Mouse (Mus musculus) neural tube, embryonic 12.5 days (tissue): Measurements from ENCODE around the gene Sart1. TPM values are rescaled to one million over a fixed set of nuclear protein-coding genes. Genes with fewer than 3 reads are reported as not detected.
"Not testable (repeated sequence)": the region's sequence is repeated elsewhere in the genome, so short reads cannot be mapped to it uniquely, and the experiment has no call there.

Experiments used
- ATAC-seq: fragments of 200-750 bp; cut with Nextera tagmentation; 2 replicates; pipeline ENCODE4 v1.8.0; 2017; ENCODE audit warnings: low read depth, mild to moderate bottlenecking, moderate TSS enrichment, moderate library complexity; ENCODE audit not compliant: low FRiP score
- H3K27ac ChIP-seq: fragments of 300-500 bp; sonication (generic); 2 replicates; pipeline ENCODE4 v1.5.1; 2016
- H3K27me3 ChIP-seq: fragments of 300-500 bp; sonication (generic); replicated peaks from 2 replicates; pipeline ENCODE4 v1.6.1; 2016; ENCODE audit warnings: mild to moderate bottlenecking
- H3K36me3 ChIP-seq: fragments of 300-500 bp; sonication (generic); 2 replicates; pipeline ENCODE4 v1.6.1; 2016; ENCODE audit warnings: mild to moderate bottlenecking
- H3K4me1 ChIP-seq: fragments of 300-500 bp; sonication (generic); 2 replicates; pipeline ENCODE4 v1.6.1; 2016
- H3K4me2 ChIP-seq: fragments of 300-500 bp; sonication (generic); replicated peaks from 2 replicates; pipeline ENCODE4 v1.6.1; 2016; ENCODE audit warnings: mild to moderate bottlenecking
- H3K4me3 ChIP-seq: fragments of 300-500 bp; sonication (generic); 2 replicates; pipeline ENCODE4 v1.5.1; 2016
- H3K9ac ChIP-seq: fragments of 300-500 bp; sonication (generic); 2 replicates; pipeline ENCODE4 v1.6.1; 2016; ENCODE audit warnings: mild to moderate bottlenecking
- H3K9me3 ChIP-seq: fragments of 300-500 bp; sonication (generic); 2 replicates; pipeline ENCODE4 v1.6.1; 2016; ENCODE audit warnings: mild to moderate bottlenecking
- WGBS: fragments of 180-500 bp; shearing (Covaris S2); methylation state at CpG from one replicate; pipeline ENCODE4 v1.1.7; 2016; 5-methylcytosine and 5-hydroxymethylcytosine counted together
- polyA plus RNA-seq: library from polyadenylated mRNA; unstranded; fragments of >200 nt; fragmentation: Nextera tagmentation; extraction: Ambion mirVana; gene quantifications from 2 replicates; pipeline ENCODE4 v1.2.1, GENCODE M21; 2016

The Sart1 gene
- polyA plus RNA-seq, 1 experiment from 2014 or later: 110 TPM

DNA sequence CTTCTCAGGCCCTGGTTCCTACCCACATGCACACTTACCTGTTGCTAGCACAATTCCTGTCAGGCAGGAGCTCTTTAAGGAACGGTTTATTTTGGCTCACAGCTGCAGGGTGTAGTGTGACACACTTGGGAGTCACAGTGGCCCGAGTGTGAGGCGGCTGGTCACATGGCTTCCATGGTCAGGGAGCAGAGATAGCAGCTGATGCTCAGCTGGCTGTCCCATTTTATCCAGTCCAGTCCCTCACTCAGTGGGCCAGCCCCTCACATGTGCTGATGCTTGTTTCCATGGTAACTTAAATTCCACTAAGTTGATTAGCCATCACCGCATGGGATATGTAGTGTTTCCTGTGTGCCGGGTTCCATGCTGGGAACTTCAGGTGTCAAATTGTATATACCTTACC is 23.5 kb upstream of the Sart1 start:
- Histone ChIP-seq H3K4me2 (no peak overlapping the region), H3K4me3 (no peak overlapping the region), H3K9me3 (no peaks in the 10 kb centered on the region), H3K4me1 (peaks cover 5% of the 10 kb centered on the region; the same call in 1 of the 2 replicates), H3K9ac (no peak overlapping the region), H3K36me3 (no peaks in the 10 kb centered on the region), H3K27ac (no peak overlapping the region), H3K27me3 (no peaks in the 10 kb centered on the region)
- ATAC-seq: no peak
- 75% methylated on average over 5 of the region's 5 CpGs for WGBS

- Histone ChIP-seq H3K9me3 (no peaks in the 10 kb centered on the region), H3K4me2 (no peak overlapping the region), H3K4me1 (peaks cover 5% of the 10 kb centered on the region; the same call in 1 of the 2 replicates), H3K4me3 (no peak overlapping the region), H3K36me3 (no peaks in the 10 kb centered on the region), H3K27ac (no peak overlapping the region), H3K9ac (no peak overlapping the region), H3K27me3 (no peaks in the 10 kb centered on the region)
- 91% methylated on average over 5 of the region's 5 CpGs for WGBS
- no peak for ATAC-seq
These were observed 22.1 kb upstream of the Sart1 start for GRCm38 (mm10) chr19:5410641-5411040.

DNA sequence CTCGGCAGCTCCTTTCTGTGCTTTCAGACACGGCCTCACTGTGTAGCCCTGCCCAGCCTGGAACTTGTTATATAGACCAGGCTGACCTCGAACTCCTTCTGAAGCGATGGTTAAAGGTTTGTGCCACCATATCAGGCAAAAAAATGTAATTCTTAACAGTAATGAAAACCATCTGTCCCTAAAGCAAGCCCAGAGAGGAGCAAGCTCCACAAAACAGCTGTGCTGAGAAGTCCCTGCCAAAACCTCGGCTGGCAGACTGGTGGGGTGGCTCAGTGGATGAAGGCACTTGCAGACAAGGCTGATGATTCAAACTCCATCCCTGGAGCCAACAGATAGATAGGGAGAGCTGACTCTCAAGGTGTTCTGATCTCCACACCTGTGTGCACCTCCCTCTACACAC is 20.6 kb upstream of the Sart1 start:
- H3K27ac ChIP-seq: no peak overlapping the region
- peaks cover 5% of the 10 kb centered on the region; the same call in 1 of the 2 replicates for H3K4me1 ChIP-seq
- no peak overlapping the region for H3K4me3 ChIP-seq
- H3K9me3 ChIP-seq: no peaks in the 10 kb centered on the region
- H3K36me3 ChIP-seq: no peaks in the 10 kb centered on the region
- no peak overlapping the region for H3K9ac ChIP-seq
- no peak overlapping the region for H3K4me2 ChIP-seq
- 85% methylated on average over 5 of the region's 5 CpGs for WGBS
- no peak for ATAC-seq
- H3K27me3 ChIP-seq: no peaks in the 10 kb centered on the region

- Histone ChIP-seq H3K9ac (no peak overlapping the region), H3K4me3 (no peak overlapping the region), H3K36me3 (no peaks in the 10 kb centered on the region), H3K27me3 (no peaks in the 10 kb centered on the region), H3K27ac (no peak overlapping the region), H3K4me2 (peak overlapping the region; percentile 64; the same call in 1 of the 2 replicates), H3K9me3 (no peaks in the 10 kb centered on the region), H3K4me1 (peaks cover 5% of the 10 kb centered on the region; the same call in 1 of the 2 replicates)
- no peak for ATAC-seq
- 91% methylated on average over 13 of the region's 13 CpGs for WGBS
These were observed 19.8 kb upstream of the Sart1 start for GRCm38 (mm10) chr19:5408057-5409001.

- peak overlapping the region; percentile 73; the same call in 1 of the 2 replicates for H3K27ac ChIP-seq
- WGBS: 21% methylated on average over 7 of the region's 7 CpGs
- peak; percentile 70 for ATAC-seq
- H3K27me3 ChIP-seq: no peaks in the 10 kb centered on the region
- peak overlapping the region; percentile 51 for H3K4me3 ChIP-seq
- H3K36me3 ChIP-seq: no peaks in the 10 kb centered on the region
- peaks cover 5% of the 10 kb centered on the region; the same call in 1 of the 2 replicates for H3K4me1 ChIP-seq
- peak overlapping the region; percentile 64 for H3K4me2 ChIP-seq
- peak overlapping the region; percentile 64 for H3K9ac ChIP-seq
- no peaks in the 10 kb centered on the region for H3K9me3 ChIP-seq
These were observed 18.6 kb upstream of the Sart1 start for GRCm38 (mm10) chr19:5407133-5407532.

DNA sequence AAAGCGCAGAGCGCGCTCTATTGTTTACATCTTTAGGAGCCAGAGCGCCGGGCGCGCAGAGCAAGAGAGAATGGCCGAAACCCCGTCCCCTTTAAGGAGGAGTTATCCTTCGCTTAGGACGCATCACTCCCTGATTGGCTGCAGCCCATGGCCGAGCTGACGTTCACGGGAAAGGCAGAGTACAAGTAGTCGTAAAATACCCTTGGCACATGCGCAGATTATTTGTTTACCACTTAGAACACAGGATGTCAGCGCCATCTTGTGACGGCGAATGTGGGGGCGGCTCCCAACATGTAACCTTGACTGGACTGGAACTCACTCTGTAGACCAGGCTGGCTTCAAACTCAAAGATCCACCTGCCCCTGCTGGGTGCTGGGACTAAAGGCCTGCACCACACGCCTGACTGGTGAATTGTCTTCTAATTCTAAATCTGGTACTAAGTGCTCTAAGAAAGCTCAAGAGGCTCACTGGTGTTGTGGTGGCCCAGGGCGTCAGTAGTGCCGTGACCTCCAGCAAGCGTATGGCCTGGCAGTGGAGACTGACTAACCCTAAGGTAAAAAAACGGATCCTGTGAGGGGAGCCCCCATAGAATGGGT is 18.1 kb upstream of the Sart1 start:
- H3K9me3 ChIP-seq, H3K36me3 ChIP-seq, H3K27me3 ChIP-seq, H3K4me1 ChIP-seq: not testable (repeated sequence)
- Histone ChIP-seq H3K4me2 (peak overlapping the region; percentile 64), H3K9ac (peak overlapping the region; percentile 64), H3K27ac (peak overlapping the region; percentile 73; the same call in 1 of the 2 replicates), H3K4me3 (peak overlapping the region; percentile 51)
- 18% methylated on average over 25 of the region's 25 CpGs for WGBS
- ATAC-seq: peak; percentile 86

DNA sequence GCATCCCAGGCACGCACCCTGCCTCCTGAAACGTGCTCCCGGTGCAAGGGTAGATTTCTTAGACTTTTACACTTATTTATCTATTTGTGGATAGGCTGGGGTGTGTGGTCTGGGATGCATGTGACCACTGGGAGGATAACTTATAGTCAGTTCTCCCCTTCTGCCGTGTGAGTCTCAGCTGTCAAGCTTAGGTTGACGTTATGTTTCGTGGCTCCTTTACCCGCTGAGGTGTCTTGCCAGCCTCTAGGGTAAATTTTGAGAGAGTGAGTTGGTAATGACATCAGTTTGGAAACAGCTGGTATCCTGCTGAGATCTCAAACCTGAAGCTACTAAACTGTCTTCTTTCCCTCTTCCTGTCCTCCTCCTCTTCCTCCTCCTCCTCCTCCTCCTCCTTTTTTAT is 17.4 kb upstream of the Sart1 start:
- Histone ChIP-seq H3K9me3 (no peaks in the 10 kb centered on the region), H3K9ac (peak overlapping the region; percentile 35; the same call in 1 of the 2 replicates), H3K27ac (no peak overlapping the region), H3K4me3 (peak overlapping the region; percentile 26; the same call in 1 of the 2 replicates), H3K27me3 (no peaks in the 10 kb centered on the region), H3K4me2 (peak overlapping the region; percentile 59), H3K4me1 (0 out of 2 replicates have a peak, but pooled peaks cover 5% of the 10 kb centered on the region), H3K36me3 (no peaks in the 10 kb centered on the region)
- WGBS: 27% methylated on average over 7 of the region's 7 CpGs
- ATAC-seq: no peak

- Histone ChIP-seq H3K9ac (no peak within 1 kb of the TSS), H3K27ac (no peak within 1 kb of the TSS), H3K36me3 (no peaks in the 10 kb centered on the region), H3K4me1 (0 out of 2 replicates have a peak, but pooled peaks cover under 1% of the 10 kb centered on the region), H3K27me3 (no peaks in the 10 kb centered on the region), H3K4me2 (no peak within 1 kb of the TSS), H3K4me3 (no peak within 1 kb of the TSS), H3K9me3 (no peaks in the 10 kb centered on the region)
- 81% methylated on average over 8 of the region's 8 CpGs for WGBS
- no peak for ATAC-seq
These were observed 13.8 kb upstream of the Sart1 start, which contains the start of gene Tsga10ip for GRCm38 (mm10) chr19:5402293-5402692. Tsga10ip (minus strand) TSS chr19:5402526.

DNA sequence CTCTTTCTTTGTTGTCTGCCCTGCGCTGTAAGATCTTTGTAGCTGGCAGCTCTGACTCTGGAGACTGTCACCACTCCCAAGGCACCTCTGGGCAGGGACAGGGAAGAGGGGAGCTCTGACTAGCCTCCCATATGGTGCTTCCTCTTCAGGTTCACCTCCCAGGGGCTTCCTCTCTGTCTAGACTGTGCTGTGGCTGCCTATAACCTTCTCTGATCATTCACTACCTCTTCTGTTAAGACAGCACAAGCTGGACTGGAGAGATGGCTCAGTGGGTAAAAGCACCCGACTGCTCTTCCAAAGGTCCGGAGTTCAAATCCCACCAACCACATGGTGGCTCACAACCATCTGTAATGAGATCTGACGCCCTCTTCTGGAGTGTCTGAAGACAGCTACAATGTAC is 12.6 kb upstream of the Sart1 start:
- ATAC-seq, H3K4me2 ChIP-seq, H3K9ac ChIP-seq, H3K36me3 ChIP-seq, H3K27ac ChIP-seq, H3K4me3 ChIP-seq, H3K4me1 ChIP-seq, H3K9me3 ChIP-seq, H3K27me3 ChIP-seq: not testable (repeated sequence)
- 72% methylated on average over 4 of the region's 4 CpGs for WGBS

- H3K9ac ChIP-seq: no peak overlapping the region
- no peaks in the 10 kb centered on the region for H3K9me3 ChIP-seq
- H3K4me1 ChIP-seq: peaks cover under 1% of the 10 kb centered on the region
- no peak for ATAC-seq
- H3K27me3 ChIP-seq: no peaks in the 10 kb centered on the region
- H3K4me2 ChIP-seq: no peak overlapping the region
- H3K4me3 ChIP-seq: no peak overlapping the region
- no peak overlapping the region for H3K27ac ChIP-seq
- 70% methylated on average over 4 of the region's 4 CpGs for WGBS
- H3K36me3 ChIP-seq: no peaks in the 10 kb centered on the region
These were observed 6.9 kb upstream of the Sart1 start for GRCm38 (mm10) chr19:5395371-5395770.

- no peak overlapping the region for H3K9ac ChIP-seq
These were observed 5.7 kb upstream of the Sart1 start for GRCm38 (mm10) chr19:5394168-5394567.

GRCm38 (mm10) chr19:5392892-5393291 is 4.4 kb upstream of the Sart1 start:
- H3K4me2 ChIP-seq: no peak overlapping the region
- no peaks in the 10 kb centered on the region for H3K36me3 ChIP-seq
- H3K27ac ChIP-seq: no peak overlapping the region
- H3K4me3 ChIP-seq: no peak overlapping the region
- whole genome bisulfite sequencing: 70% methylated on average over 4 of the region's 4 CpGs
- no peaks in the 10 kb centered on the region for H3K9me3 ChIP-seq
- no peak overlapping the region for H3K9ac ChIP-seq
- H3K27me3 ChIP-seq: no peaks in the 10 kb centered on the region
- peaks cover 15% of the 10 kb centered on the region for H3K4me1 ChIP-seq
- no peak for ATAC-seq

More at GRCm38 (mm10) chr19:5394168-5394567, 5.7 kb upstream of the Sart1 start:
- WGBS: 55% methylated on average over 10 of the region's 10 CpGs
- Histone ChIP-seq H3K4me2 (no peak overlapping the region), H3K4me1 (peaks cover 13% of the 10 kb centered on the region), H3K9me3 (no peaks in the 10 kb centered on the region), H3K4me3 (no peak overlapping the region), H3K36me3 (no peaks in the 10 kb centered on the region), H3K27ac (no peak overlapping the region), H3K27me3 (no peaks in the 10 kb centered on the region)
- ATAC-seq: no peak
